Mouse (Mus musculus) layer of hippocampus, postnatal 10 days (tissue): ENCODE measurements at regions not wholly inside any gene's neighbourhood (a gene's known extent, or its start where the extent isn't known, plus 50 kb on each side); places are given as distances from the start of the nearest gene placed in this dataset.

Source experiments
- DNase-seq, 2 experiments: peaks; one replicate each; pipeline ENCODE4 v3.0.0; 2021; ENCODE audit warnings: low spot score in 2 of 2

DNA sequence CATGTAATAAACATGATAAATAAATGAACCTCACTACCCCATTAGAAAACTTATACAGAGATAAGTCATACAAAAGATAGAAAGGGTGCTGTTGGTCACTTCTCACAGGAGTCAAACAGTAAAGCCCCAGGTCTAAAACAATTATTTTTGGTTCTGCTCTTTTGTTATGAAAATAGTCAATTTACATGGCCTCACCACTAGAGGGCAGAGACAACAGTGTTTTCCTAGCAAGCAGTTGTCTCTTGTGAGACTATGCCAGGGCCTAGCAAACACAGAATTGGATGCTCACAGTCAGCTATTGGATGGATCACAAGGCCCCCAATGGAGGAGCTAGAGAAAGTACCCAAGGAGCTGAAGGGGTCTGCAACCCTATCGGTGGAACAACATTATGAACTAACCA lies 96.3 kb upstream of the 4930550L24Rik start:
- peak in 1 of 2 experiments; percentile 3 for DNase-seq
